Mouse (Mus musculus): ENCODE results near the gene Fgfr2. TPM values are rescaled to one million over a fixed set of nuclear protein-coding genes. Genes with fewer than 3 reads are reported as not detected.
"Not testable (repeated sequence)": the region's sequence is repeated elsewhere in the genome, so short reads cannot be mapped to it uniquely, and the experiment has no call there.

Fgfr2 gene
- polyA plus RNA-seq, 1 experiment from 2014 or later = 169 TPM

- Histone ChIP-seq H3K27me3 (ENCODE audit: control insufficient read depth, insufficient read depth, low read length) (no peaks in the 10 kb centered on the region), H3K4me3 (ENCODE audit: low read depth, low read length) (no peak overlapping the region), H3K27ac (ENCODE audit: low read length) (peak overlapping the region; percentile 56; the same call in 1 of the 2 replicates), H3K4me1 (ENCODE audit: control insufficient read depth, insufficient read depth, low read length) (peaks cover 29% of the 10 kb centered on the region), H3K9ac (replicated peaks; ENCODE audit: low read depth, low read length) (no peak overlapping the region), H3K9me3 (ENCODE audit: control insufficient read depth, low read depth, low read length) (no peaks in the 10 kb centered on the region; the same call in 1 of the 2 replicates), H3K4me2 (replicated peaks; ENCODE audit: low read depth, low read length) (no peak overlapping the region), H3K36me3 (ENCODE audit: control insufficient read depth, insufficient read depth, low read length) (0 out of 2 replicates have a peak, but pooled peaks cover 2% of the 10 kb centered on the region)
- ATAC-seq (ENCODE audit: insufficient number of reproducible peaks, insufficient read depth, low FRiP score, low read depth) = no peak
- WGBS = 37% methylated on average over 7 of the region's 7 CpGs
Measured at GRCm38 (mm10) chr7:130668729-130669281, 2454.3 kb downstream of the Fgfr2 start.

- H3K4me2 ChIP-seq (replicated peaks; ENCODE audit: low read depth, low read length); H3K4me3 ChIP-seq (ENCODE audit: low read depth, low read length); H3K9me3 ChIP-seq (ENCODE audit: control insufficient read depth, low read depth, low read length); H3K36me3 ChIP-seq (ENCODE audit: control insufficient read depth, insufficient read depth, low read length); H3K27me3 ChIP-seq (ENCODE audit: control insufficient read depth, insufficient read depth, low read length); ATAC-seq (ENCODE audit: insufficient number of reproducible peaks, insufficient read depth, low FRiP score, low read depth); H3K9ac ChIP-seq (replicated peaks; ENCODE audit: low read depth, low read length); H3K27ac ChIP-seq (ENCODE audit: low read length): not testable (repeated sequence)
- H3K4me1 ChIP-seq (ENCODE audit: control insufficient read depth, insufficient read depth, low read length) = peaks cover 29% of the 10 kb centered on the region
- WGBS = 97% methylated on average over 1 of the region's 1 CpGs
Measured at GRCm38 (mm10) chr7:130668013-130668412, 2455.1 kb downstream of the Fgfr2 start.

- H3K27ac ChIP-seq (ENCODE audit: low read length) = no peak overlapping the region
- H3K9me3 ChIP-seq (ENCODE audit: control insufficient read depth, low read depth, low read length) = peaks cover 4% of the 10 kb centered on the region; the same call in 1 of the 2 replicates
- no peak overlapping the region for H3K9ac ChIP-seq (replicated peaks; ENCODE audit: low read depth, low read length)
- WGBS = 95% methylated on average over 9 of the region's 9 CpGs
- ATAC-seq (ENCODE audit: insufficient number of reproducible peaks, insufficient read depth, low FRiP score, low read depth) = no peak
- no peaks in the 10 kb centered on the region for H3K27me3 ChIP-seq (ENCODE audit: control insufficient read depth, insufficient read depth, low read length)
- no peak overlapping the region for H3K4me3 ChIP-seq (ENCODE audit: low read depth, low read length)
- H3K36me3 ChIP-seq (ENCODE audit: control insufficient read depth, insufficient read depth, low read length) = 0 out of 2 replicates have a peak, but pooled peaks cover 2% of the 10 kb centered on the region
- peaks cover 17% of the 10 kb centered on the region for H3K4me1 ChIP-seq (ENCODE audit: control insufficient read depth, insufficient read depth, low read length)
- no peak overlapping the region for H3K4me2 ChIP-seq (replicated peaks; ENCODE audit: low read depth, low read length)
Measured at GRCm38 (mm10) chr7:130665358-130665757, 2457.8 kb downstream of the Fgfr2 start.

GRCm38 (mm10) chr7:130664629-130665028, 2458.5 kb downstream of the Fgfr2 start:
- H3K4me3 ChIP-seq (ENCODE audit: low read depth, low read length) = no peak overlapping the region
- no peak overlapping the region for H3K4me2 ChIP-seq (replicated peaks; ENCODE audit: low read depth, low read length)
- H3K9me3 ChIP-seq (ENCODE audit: control insufficient read depth, low read depth, low read length) = peaks cover 4% of the 10 kb centered on the region; the same call in 1 of the 2 replicates
- WGBS = 90% methylated on average over 5 of the region's 5 CpGs
- no peak overlapping the region for H3K27ac ChIP-seq (ENCODE audit: low read length)
- H3K4me1 ChIP-seq (ENCODE audit: control insufficient read depth, insufficient read depth, low read length) = peaks cover 10% of the 10 kb centered on the region
- ATAC-seq (ENCODE audit: insufficient number of reproducible peaks, insufficient read depth, low FRiP score, low read depth) = no peak
- H3K36me3 ChIP-seq (ENCODE audit: control insufficient read depth, insufficient read depth, low read length) = 0 out of 2 replicates have a peak, but pooled peaks cover 2% of the 10 kb centered on the region
- no peak overlapping the region for H3K9ac ChIP-seq (replicated peaks; ENCODE audit: low read depth, low read length)
- H3K27me3 ChIP-seq (ENCODE audit: control insufficient read depth, insufficient read depth, low read length) = no peaks in the 10 kb centered on the region

GRCm38 (mm10) chr7:130664037-130664436, 2459.1 kb downstream of the Fgfr2 start:
- Histone ChIP-seq H3K9me3 (ENCODE audit: control insufficient read depth, low read depth, low read length) (peaks cover 4% of the 10 kb centered on the region; the same call in 1 of the 2 replicates), H3K4me1 (ENCODE audit: control insufficient read depth, insufficient read depth, low read length) (peaks cover 6% of the 10 kb centered on the region; the same call in 1 of the 2 replicates), H3K36me3 (ENCODE audit: control insufficient read depth, insufficient read depth, low read length) (0 out of 2 replicates have a peak, but pooled peaks cover 2% of the 10 kb centered on the region), H3K4me2 (replicated peaks; ENCODE audit: low read depth, low read length) (no peak overlapping the region), H3K4me3 (ENCODE audit: low read depth, low read length) (no peak overlapping the region), H3K27me3 (ENCODE audit: control insufficient read depth, insufficient read depth, low read length) (no peaks in the 10 kb centered on the region), H3K27ac (ENCODE audit: low read length) (no peak overlapping the region), H3K9ac (replicated peaks; ENCODE audit: low read depth, low read length) (no peak overlapping the region)
- ATAC-seq (ENCODE audit: insufficient number of reproducible peaks, insufficient read depth, low FRiP score, low read depth) = no peak
- 96% methylated on average over 5 of the region's 5 CpGs for whole genome bisulfite sequencing

GRCm38 (mm10) chr7:130662869-130663268, 2460.3 kb downstream of the Fgfr2 start:
- no peak overlapping the region for H3K27ac ChIP-seq (ENCODE audit: low read length)
- no peak overlapping the region for H3K9ac ChIP-seq (replicated peaks; ENCODE audit: low read depth, low read length)
- H3K9me3 ChIP-seq (ENCODE audit: control insufficient read depth, low read depth, low read length) = peaks cover 4% of the 10 kb centered on the region; the same call in 1 of the 2 replicates
- H3K4me1 ChIP-seq (ENCODE audit: control insufficient read depth, insufficient read depth, low read length) = no peaks in the 10 kb centered on the region
- no peak overlapping the region for H3K4me2 ChIP-seq (replicated peaks; ENCODE audit: low read depth, low read length)
- 58% methylated on average over 4 of the region's 4 CpGs for WGBS
- H3K36me3 ChIP-seq (ENCODE audit: control insufficient read depth, insufficient read depth, low read length) = 0 out of 2 replicates have a peak, but pooled peaks cover 2% of the 10 kb centered on the region
- no peak for ATAC-seq (ENCODE audit: insufficient number of reproducible peaks, insufficient read depth, low FRiP score, low read depth)
- no peaks in the 10 kb centered on the region for H3K27me3 ChIP-seq (ENCODE audit: control insufficient read depth, insufficient read depth, low read length)
- no peak overlapping the region for H3K4me3 ChIP-seq (ENCODE audit: low read depth, low read length)

- Histone ChIP-seq H3K27ac (ENCODE audit: low read length) (no peak overlapping the region), H3K4me3 (ENCODE audit: low read depth, low read length) (no peak overlapping the region), H3K4me2 (replicated peaks; ENCODE audit: low read depth, low read length) (no peak overlapping the region), H3K27me3 (ENCODE audit: control insufficient read depth, insufficient read depth, low read length) (no peaks in the 10 kb centered on the region), H3K36me3 (ENCODE audit: control insufficient read depth, insufficient read depth, low read length) (0 out of 2 replicates have a peak, but pooled peaks cover 2% of the 10 kb centered on the region), H3K4me1 (ENCODE audit: control insufficient read depth, insufficient read depth, low read length) (no peaks in the 10 kb centered on the region), H3K9ac (replicated peaks; ENCODE audit: low read depth, low read length) (no peak overlapping the region), H3K9me3 (ENCODE audit: control insufficient read depth, low read depth, low read length) (peaks cover 4% of the 10 kb centered on the region; the same call in 1 of the 2 replicates)
- WGBS = 64% methylated on average over 5 of the region's 5 CpGs
- ATAC-seq (ENCODE audit: insufficient number of reproducible peaks, insufficient read depth, low FRiP score, low read depth) = no peak
Measured at GRCm38 (mm10) chr7:130662250-130662649, 2460.9 kb downstream of the Fgfr2 start.

GRCm38 (mm10) chr7:130659129-130659528, 2464.0 kb downstream of the Fgfr2 start:
- Histone ChIP-seq H3K27ac (ENCODE audit: low read length) (no peak overlapping the region), H3K4me2 (replicated peaks; ENCODE audit: low read depth, low read length) (no peak overlapping the region), H3K27me3 (ENCODE audit: control insufficient read depth, insufficient read depth, low read length) (no peaks in the 10 kb centered on the region), H3K4me3 (ENCODE audit: low read depth, low read length) (no peak overlapping the region), H3K9me3 (ENCODE audit: control insufficient read depth, low read depth, low read length) (peaks cover 4% of the 10 kb centered on the region; the same call in 1 of the 2 replicates), H3K36me3 (ENCODE audit: control insufficient read depth, insufficient read depth, low read length) (no peaks in the 10 kb centered on the region), H3K9ac (replicated peaks; ENCODE audit: low read depth, low read length) (no peak overlapping the region), H3K4me1 (ENCODE audit: control insufficient read depth, insufficient read depth, low read length) (peaks cover 5% of the 10 kb centered on the region)
- ATAC-seq (ENCODE audit: insufficient number of reproducible peaks, insufficient read depth, low FRiP score, low read depth) = no peak
- 92% methylated on average over 5 of the region's 5 CpGs for WGBS

Measured in stomach, embryonic 14.5 days (tissue).